Mouse (Mus musculus) midbrain, postnatal 0 days (tissue): ENCODE data around the gene Mitf. TPM values are rescaled to one million over a fixed set of nuclear protein-coding genes. Genes with fewer than 3 reads are reported as not detected.

Experiments used
- ATAC-seq: fragments of 200-750 bp; cut with Nextera tagmentation; 2 replicates; pipeline ENCODE4 v1.8.0; 2017; ENCODE audit warnings: moderate number of reproducible peaks, mild to moderate bottlenecking, moderate TSS enrichment, moderate library complexity; ENCODE audit not compliant: low FRiP score
- DNase-seq: peaks from one replicate; pipeline ENCODE4 v3.0.0-alpha.2; 2015; ENCODE audit warnings: low spot score
- H3K27ac ChIP-seq: fragments of 300-500 bp; sonication (generic); 2 replicates; pipeline ENCODE4 v1.5.1; 2014; ENCODE audit warnings: low read depth, mild to moderate bottlenecking, low read length, mixed read lengths
- H3K27me3 ChIP-seq: fragments of 300-500 bp; sonication (generic); 2 replicates; pipeline ENCODE4 v1.6.1; 2014; ENCODE audit warnings: low read length, control low read depth, mixed read lengths; ENCODE audit not compliant: insufficient read depth
- H3K36me3 ChIP-seq: fragments of 300-500 bp; sonication (generic); 2 replicates; pipeline ENCODE4 v1.6.1; 2014; ENCODE audit warnings: low read length, control low read depth, mixed read lengths; ENCODE audit not compliant: insufficient read depth
- H3K4me1 ChIP-seq: fragments of 300-500 bp; sonication (generic); 2 replicates; pipeline ENCODE4 v1.6.1; 2014; ENCODE audit warnings: mild to moderate bottlenecking, control low read depth, antibody characterized with exemption, low read length, mixed read lengths; ENCODE audit not compliant: insufficient read depth
- H3K4me2 ChIP-seq: fragments of 300-500 bp; sonication (generic); 2 replicates; pipeline ENCODE4 v1.6.1; 2014; ENCODE audit warnings: low read depth, mild to moderate bottlenecking, low read length, mixed read lengths; ENCODE audit not compliant: poor library complexity, severe bottlenecking
- H3K4me3 ChIP-seq: fragments of 300-500 bp; sonication (generic); 2 replicates; pipeline ENCODE4 v1.5.1; 2014; ENCODE audit warnings: low read depth, mild to moderate bottlenecking, low read length, moderate library complexity
- H3K9ac ChIP-seq: fragments of 300-500 bp; sonication (generic); replicated peaks from 2 replicates; pipeline ENCODE4 v1.6.1; 2014; ENCODE audit warnings: mild to moderate bottlenecking, low read length, moderate library complexity, mixed read lengths; ENCODE audit not compliant: poor library complexity, severe bottlenecking
- H3K9me3 ChIP-seq: fragments of 300-500 bp; sonication (generic); 2 replicates; pipeline ENCODE4 v1.6.1; 2016; ENCODE audit warnings: low read length, control low read depth
- CTCF ChIP-seq: IDR thresholded peaks from 2 replicates; pipeline ENCODE4 v1.5.1; 2016; ENCODE audit warnings: antibody characterized with exemption, mild to moderate bottlenecking
- WGBS: fragments of 180-500 bp; shearing (Covaris S2); extraction: QIAGEN DNeasy Blood & Tissue Kit; methylation state at CpG from one replicate; pipeline ENCODE4 v1.1.7; 2014; 5-methylcytosine and 5-hydroxymethylcytosine counted together
- polyA plus RNA-seq: library from polyadenylated mRNA; unstranded; fragments of >200 nt; fragmentation: Nextera tagmentation; extraction: Ambion mirVana; gene quantifications from 2 replicates; pipeline ENCODE4 v1.2.1, GENCODE M21; 2015
- total RNA-seq: library from RNA; depleted of rRNA; stranded (reverse); fragments of >200 nt; gene quantifications from 2 replicates; pipeline ENCODE4 v1.2.3, GENCODE M21; 2014

Mitf gene
- total and polyA plus RNA-seq, 2 experiments from 2014 or later, result 1.1 to 2.8 TPM

GRCm38 (mm10) chr6:97919287-97919686 is 112.4 kb downstream of the Mitf start:
- Histone ChIP-seq H3K4me1 (no peaks in the 10 kb centered on the region), H3K4me3 (no peak overlapping the region), H3K36me3 (no peaks in the 10 kb centered on the region), H3K9me3 (no peaks in the 10 kb centered on the region), H3K4me2 (no peak overlapping the region), H3K27me3 (no peaks in the 10 kb centered on the region), H3K9ac (no peak overlapping the region), H3K27ac (no peak overlapping the region)
- WGBS, result 45% methylated on average over 8 of the region's 8 CpGs
- no peak for ATAC-seq
- no peak for TF ChIP-seq CTCF
- DNase-seq, result no peak

DNA sequence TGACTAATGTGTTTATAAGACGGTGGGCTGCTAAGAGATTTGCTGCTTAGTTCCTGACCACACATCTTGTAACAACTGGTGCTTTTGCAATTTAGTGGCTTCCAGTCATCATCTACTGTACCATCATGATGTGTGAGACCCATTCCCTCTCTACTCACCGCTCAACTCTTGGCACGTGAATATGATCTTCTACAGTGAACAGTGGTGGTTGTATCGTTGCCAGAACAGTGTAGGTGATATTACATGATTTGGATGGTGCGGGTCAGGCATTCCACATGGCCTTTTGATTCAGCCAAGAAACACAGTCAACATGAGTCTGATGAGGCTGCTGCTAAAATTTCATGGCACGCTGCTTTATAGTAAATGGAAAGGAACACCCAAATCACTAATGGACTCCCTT is 114.7 kb downstream of the Mitf start:
- Histone ChIP-seq H3K36me3 (no peaks in the 10 kb centered on the region), H3K27ac (no peak overlapping the region), H3K9ac (no peak overlapping the region), H3K4me3 (no peak overlapping the region), H3K9me3 (no peaks in the 10 kb centered on the region), H3K4me1 (no peaks in the 10 kb centered on the region), H3K4me2 (no peak overlapping the region), H3K27me3 (no peaks in the 10 kb centered on the region)
- DNase-seq (no peak), ATAC-seq (no peak)
- WGBS, result 93% methylated on average over 6 of the region's 6 CpGs
- TF ChIP-seq CTCF, result no peak

DNA sequence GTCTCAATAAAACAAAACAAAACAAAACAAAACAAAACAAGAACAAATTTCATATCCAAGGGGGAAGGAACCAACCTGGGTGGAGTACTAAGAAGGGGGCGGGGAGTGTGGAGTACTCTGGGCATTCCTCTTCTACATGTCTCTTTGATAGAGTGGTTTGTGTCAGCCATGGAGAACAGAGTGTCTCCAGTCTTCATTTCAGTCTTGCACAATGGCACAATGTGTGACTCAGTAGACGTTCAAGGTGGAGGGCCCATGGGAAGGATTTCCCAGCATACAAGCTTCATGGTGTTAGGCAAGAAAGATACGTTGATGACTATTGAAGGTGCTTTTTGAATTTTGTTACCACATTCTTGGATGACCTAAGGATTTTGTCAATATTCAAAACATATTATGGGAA is 117.4 kb downstream of the Mitf start:
- Histone ChIP-seq H3K9me3 (no peaks in the 10 kb centered on the region), H3K4me2 (no peak overlapping the region), H3K4me1 (no peaks in the 10 kb centered on the region), H3K4me3 (no peak overlapping the region), H3K36me3 (no peaks in the 10 kb centered on the region), H3K27ac (no peak overlapping the region), H3K27me3 (no peaks in the 10 kb centered on the region), H3K9ac (no peak overlapping the region)
- TF ChIP-seq CTCF, result no peak
- 93% methylated on average over 3 of the region's 3 CpGs for WGBS
- no peak for DNase-seq
- no peak for ATAC-seq

- H3K4me2 ChIP-seq, result no peak overlapping the region
- no peaks in the 10 kb centered on the region for H3K27me3 ChIP-seq
- no peak overlapping the region for H3K27ac ChIP-seq
- TF ChIP-seq CTCF, result no peak
- ATAC-seq (no peak), DNase-seq (no peak)
- no peaks in the 10 kb centered on the region for H3K9me3 ChIP-seq
- no peaks in the 10 kb centered on the region for H3K4me1 ChIP-seq
- no peak overlapping the region for H3K4me3 ChIP-seq
- H3K9ac ChIP-seq, result no peak overlapping the region
- 65% methylated on average over 3 of the region's 3 CpGs for WGBS
- H3K36me3 ChIP-seq, result no peaks in the 10 kb centered on the region
These were observed 122.2 kb downstream of the Mitf start for GRCm38 (mm10) chr6:97929051-97929450.

DNA sequence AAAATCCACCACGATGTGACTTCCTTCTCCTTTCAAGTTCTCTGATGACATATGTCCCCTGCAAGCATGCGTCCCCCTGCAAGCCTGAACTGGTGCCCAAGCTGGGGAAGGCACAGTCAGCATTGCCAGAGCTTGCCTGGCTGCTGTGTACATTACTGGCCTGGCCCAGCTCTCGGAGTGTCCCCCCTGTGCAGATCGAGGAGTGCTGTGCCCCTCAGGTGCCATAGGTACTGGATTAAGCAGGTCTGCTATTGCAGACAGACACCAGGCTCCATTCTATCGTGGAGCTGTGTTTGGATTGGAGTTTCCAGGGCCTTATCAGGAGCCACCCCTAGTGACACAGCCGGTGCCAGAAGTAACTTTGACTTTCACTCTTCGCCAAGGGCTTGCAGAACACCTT is 122.6 kb downstream of the Mitf start:
- Histone ChIP-seq H3K36me3 (no peaks in the 10 kb centered on the region), H3K9me3 (no peaks in the 10 kb centered on the region), H3K4me3 (no peak overlapping the region), H3K4me2 (no peak overlapping the region), H3K27ac (no peak overlapping the region), H3K9ac (no peak overlapping the region), H3K4me1 (no peaks in the 10 kb centered on the region), H3K27me3 (no peaks in the 10 kb centered on the region)
- no peak for TF ChIP-seq CTCF
- ATAC-seq (no peak), DNase-seq (no peak)
- 71% methylated on average over 7 of the region's 7 CpGs for WGBS

GRCm38 (mm10) chr6:97937139-97937538 is 130.3 kb downstream of the Mitf start:
- Histone ChIP-seq H3K4me3 (no peak overlapping the region), H3K27ac (no peak overlapping the region), H3K4me1 (no peaks in the 10 kb centered on the region), H3K4me2 (no peak overlapping the region), H3K9me3 (no peaks in the 10 kb centered on the region), H3K27me3 (no peaks in the 10 kb centered on the region), H3K9ac (no peak overlapping the region), H3K36me3 (no peaks in the 10 kb centered on the region)
- 78% methylated on average over 5 of the region's 5 CpGs for WGBS
- TF ChIP-seq CTCF, result no peak
- no peak for DNase-seq
- no peak for ATAC-seq
